Mouse (Mus musculus): ENCODE data around the gene Cacnb4. TPM values are rescaled to one million over a fixed set of nuclear protein-coding genes. Genes with fewer than 3 reads are reported as not detected.

Gene Cacnb4
- total and polyA plus RNA-seq, 3 experiments, result not detected

DNA sequence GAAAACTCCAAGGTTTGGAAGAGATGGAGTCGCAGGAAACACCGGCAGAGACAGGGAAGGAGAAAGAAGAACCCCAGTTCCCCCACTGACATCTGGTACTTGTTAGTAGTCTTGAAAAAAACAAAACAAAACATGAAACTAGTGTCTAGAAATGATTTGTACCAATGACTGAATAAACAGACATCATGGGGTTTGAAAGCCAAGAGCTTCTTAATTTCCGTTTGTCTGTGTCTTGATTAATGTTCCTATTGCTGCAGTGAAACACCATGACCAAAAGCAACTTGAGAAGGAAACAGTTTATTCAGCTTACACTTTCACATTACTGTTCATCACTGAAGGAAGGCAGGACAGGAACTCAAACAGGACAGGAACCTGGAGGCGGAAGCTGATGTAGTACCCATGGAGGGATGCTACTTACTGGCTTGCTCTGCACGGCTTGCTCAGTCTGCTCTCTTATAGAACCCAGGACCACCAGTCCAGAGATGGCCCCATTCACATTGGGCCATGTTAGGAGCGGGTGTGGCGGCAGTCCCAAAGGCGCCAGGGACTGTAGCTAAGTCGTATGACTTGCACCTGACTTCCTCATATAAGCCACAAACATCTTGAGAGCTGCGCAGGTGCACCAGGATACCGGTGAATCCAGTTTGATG lies 95.4 kb downstream of the Cacnb4 start:
- Histone ChIP-seq H3K4me3 (ENCODE audit: control insufficient read depth in 1 of 2, insufficient read depth in 1 of 2, low read depth in 2 of 2, low read length in 2 of 2) (no peak overlapping the region), H3K27me3 (ENCODE audit: control insufficient read depth in 1 of 2, insufficient read depth in 2 of 2, low read length in 2 of 2) (no peaks in the 10 kb centered on the region; a peak in 1 of 4 replicates), H3K27ac (ENCODE audit: control insufficient read depth, low read depth, low read length) (no peak overlapping the region), H3K79me2 (ENCODE audit: control insufficient read depth, insufficient read depth, low read length, poor library complexity) (no peaks in the 10 kb centered on the region), H3K9ac (ENCODE audit: control insufficient read depth, low read depth, low read length, poor library complexity, severe bottlenecking) (no peak overlapping the region), H3K4me1 (ENCODE audit: control insufficient read depth in 1 of 2, insufficient read depth in 2 of 2, low read length in 2 of 2) (no peaks in the 10 kb centered on the region), H3K36me3 (ENCODE audit: control insufficient read depth in 1 of 2, insufficient read depth in 2 of 2, low read length in 2 of 2) (no peaks in the 10 kb centered on the region; a peak in 1 of 4 replicates), H3K9me3 (replicated peaks; ENCODE audit: insufficient read depth, low read length) (no peaks in the 10 kb centered on the region)
- TF ChIP-seq MAZ (IDR thresholded peaks at IDR 0.05; ENCODE audit: low read depth, low read length) (no peak), TCF12 (IDR thresholded peaks at IDR 0.05; ENCODE audit: low read depth, low read length) (no peak), POLR2AphosphoS5 (IDR thresholded peaks at IDR 0.05; ENCODE audit: borderline replicate concordance, low read depth, low read length) (no peak), MYB (IDR thresholded peaks at IDR 0.05; ENCODE audit: low read depth, low read length) (no peak), EP300 (IDR thresholded peaks at IDR 0.05; ENCODE audit: low read depth in 1 of 2, low read length in 2 of 2) (no peak), SIN3A (IDR thresholded peaks at IDR 0.05; ENCODE audit: low read length) (no peak), MYC (IDR thresholded peaks at IDR 0.05; ENCODE audit: low read depth, low read length) (no peak), CHD1 (IDR thresholded peaks at IDR 0.05; ENCODE audit: low read depth, low read length) (no peak), TAL1 (IDR thresholded peaks at IDR 0.05; ENCODE audit: low read length) (no peak), POLR2A (IDR thresholded peaks at IDR 0.05; ENCODE audit: control insufficient read depth in 1 of 2, insufficient read depth in 1 of 2, low read depth in 1 of 2, low read length in 2 of 2, poor library complexity in 1 of 2) (no peak), MAX (IDR thresholded peaks at IDR 0.05; ENCODE audit: low read length) (no peak), ZKSCAN1 (IDR thresholded peaks at IDR 0.05; ENCODE audit: low read depth, low read length) (no peak), MXI1 (IDR thresholded peaks at IDR 0.05; ENCODE audit: low read depth, low read length) (no peak), NELFE (IDR thresholded peaks at IDR 0.05; ENCODE audit: low read depth, low read length) (no peak), CHD2 (IDR thresholded peaks at IDR 0.05; ENCODE audit: low read length) (no peak)
- no peak for DNase-seq (ENCODE audit: low read depth, low spot score)

DNA sequence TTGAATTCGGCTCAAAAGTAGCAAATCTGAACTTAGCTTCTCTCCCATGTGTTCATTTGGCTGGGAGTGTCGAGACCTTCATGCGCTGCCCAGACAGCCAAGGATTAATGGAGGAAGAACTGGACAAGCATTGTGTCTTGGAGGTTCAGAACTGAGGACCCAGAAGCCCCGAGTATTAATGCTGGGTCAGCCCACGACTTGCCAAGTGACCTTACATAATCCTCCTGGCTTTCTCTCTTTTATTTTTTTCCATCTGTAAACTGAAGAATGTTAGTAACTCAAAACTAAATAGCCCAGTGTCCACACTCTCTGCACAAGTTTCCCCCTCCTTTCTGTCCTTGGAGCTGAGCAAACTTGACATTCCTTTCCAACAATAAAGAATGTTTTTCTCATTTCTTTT lies 95.9 kb downstream of the Cacnb4 start:
- H3K79me2 ChIP-seq (ENCODE audit: control insufficient read depth, insufficient read depth, low read length, poor library complexity), result no peaks in the 10 kb centered on the region

More for the DNA sequence above, 95.9 kb downstream of the Cacnb4 start:
- no peaks in the 10 kb centered on the region for H3K4me1 ChIP-seq (ENCODE audit: control insufficient read depth in 1 of 2, insufficient read depth in 2 of 2, low read length in 2 of 2)
- no peaks in the 10 kb centered on the region for H3K9me3 ChIP-seq (replicated peaks; ENCODE audit: insufficient read depth, low read length)
- H3K27ac ChIP-seq (ENCODE audit: control insufficient read depth, low read depth, low read length), result no peak overlapping the region
- no peak overlapping the region for H3K9ac ChIP-seq (ENCODE audit: control insufficient read depth, low read depth, low read length, poor library complexity, severe bottlenecking)
- DNase-seq (ENCODE audit: low read depth, low spot score), result no peak
- TF ChIP-seq POLR2AphosphoS2 (IDR thresholded peaks at IDR 0.05; ENCODE audit: low read length) (no peak), HCFC1 (IDR thresholded peaks at IDR 0.05; ENCODE audit: low read depth, low read length) (no peak), MEF2A (IDR thresholded peaks at IDR 0.05; ENCODE audit: extremely low read depth, insufficient replicate concordance, low read depth, low read length, poor library complexity, severe bottlenecking) (no peak), MYB (IDR thresholded peaks at IDR 0.05; ENCODE audit: low read depth, low read length) (no peak), CTCF (IDR thresholded peaks at IDR 0.05 in 2 of 3, conservative IDR thresholded peaks at IDR 0.05 in 1 of 3; ENCODE audit: control insufficient read depth in 1 of 3, insufficient read depth in 1 of 3, low read depth in 2 of 3, low read length in 3 of 3, poor library complexity in 1 of 3, severe bottlenecking in 1 of 3) (no peak), ZMIZ1 (IDR thresholded peaks at IDR 0.05; ENCODE audit: low read depth, low read length) (no peak), ELF1 (IDR thresholded peaks at IDR 0.05; ENCODE audit: low read depth, low read length) (no peak), NELFE (IDR thresholded peaks at IDR 0.05; ENCODE audit: low read depth, low read length) (no peak), POLR2A (IDR thresholded peaks at IDR 0.05; ENCODE audit: control insufficient read depth in 1 of 2, insufficient read depth in 1 of 2, low read depth in 1 of 2, low read length in 2 of 2, poor library complexity in 1 of 2) (no peak), POLR2AphosphoS5 (IDR thresholded peaks at IDR 0.05; ENCODE audit: borderline replicate concordance, low read depth, low read length) (no peak), E2F4 (IDR thresholded peaks at IDR 0.05; ENCODE audit: borderline replicate concordance, low read depth, low read length) (no peak), USF2 (IDR thresholded peaks at IDR 0.05; ENCODE audit: borderline replicate concordance in 1 of 2, insufficient read depth in 1 of 2, low read depth in 1 of 2, low read length in 2 of 2) (no peak), SMC3 (IDR thresholded peaks at IDR 0.05; ENCODE audit: low read depth, low read length) (no peak)
- H3K36me3 ChIP-seq (ENCODE audit: control insufficient read depth in 1 of 2, insufficient read depth in 2 of 2, low read length in 2 of 2), result no peaks in the 10 kb centered on the region; a peak in 1 of 4 replicates
- no peak overlapping the region for H3K4me3 ChIP-seq (ENCODE audit: control insufficient read depth in 1 of 2, insufficient read depth in 1 of 2, low read depth in 2 of 2, low read length in 2 of 2)
- H3K27me3 ChIP-seq (ENCODE audit: control insufficient read depth in 1 of 2, insufficient read depth in 2 of 2, low read length in 2 of 2), result no peaks in the 10 kb centered on the region; a peak in 1 of 4 replicates

All from MEL (cell line).